Mouse (Mus musculus): ENCODE measurements around the gene Lrrc9. TPM values are rescaled to one million over a fixed set of nuclear protein-coding genes. Genes with fewer than 3 reads are reported as not detected.

Lrrc9 gene
- polyA plus RNA-seq, 1 experiment: not detected

DNA sequence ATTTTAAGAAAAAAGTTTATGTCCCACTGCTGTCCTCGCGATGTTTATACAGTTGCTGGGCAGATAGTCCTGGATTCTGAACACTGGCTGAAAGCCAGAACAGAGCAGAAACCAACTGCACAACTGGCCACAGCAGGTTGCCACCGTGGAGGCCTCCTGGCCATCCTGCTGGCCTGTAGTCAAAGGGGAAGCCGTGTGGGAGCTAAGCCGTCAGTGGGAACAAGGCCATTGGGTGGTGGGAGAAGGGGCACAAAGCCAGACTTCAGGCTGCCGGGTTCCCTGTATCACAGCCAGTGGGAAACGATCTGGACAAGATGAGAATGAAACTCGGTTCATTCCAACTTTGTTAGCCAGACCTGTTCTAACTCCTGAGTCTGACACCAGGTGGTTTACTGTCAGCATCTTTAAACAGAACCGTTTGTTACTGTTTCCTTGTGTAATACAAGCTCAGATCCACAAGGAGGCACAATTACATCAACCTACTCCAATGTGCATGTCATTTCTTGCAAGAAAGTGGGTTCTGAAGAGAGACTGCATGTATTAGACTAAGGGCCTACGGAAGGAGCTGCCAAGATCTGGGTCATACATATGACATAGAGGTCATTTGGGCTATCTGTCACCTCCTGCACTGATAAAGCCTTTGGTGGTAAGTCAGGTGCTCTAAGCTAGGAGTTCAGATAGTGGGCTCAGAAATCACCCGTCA is 19.7 kb downstream of the Lrrc9 start:
- Histone ChIP-seq H3K79me3 (ENCODE audit: low read depth) (no peaks in the 10 kb centered on the region), H3ac (ENCODE audit: control insufficient read depth, insufficient read length, low read depth) (no peak overlapping the region), H3K79me2 (ENCODE audit: control insufficient read depth, insufficient read depth) (no peaks in the 10 kb centered on the region), H3K36me3 (ENCODE audit: control insufficient read depth, insufficient read depth) (no peaks in the 10 kb centered on the region), H3K27me3 (ENCODE audit: control insufficient read depth, insufficient read depth, insufficient read length) (peaks cover 11% of the 10 kb centered on the region), H3K4me3 (ENCODE audit: insufficient read depth, poor library complexity, severe bottlenecking) (no peak overlapping the region)
- TF ChIP-seq CTCF (IDR thresholded peaks at IDR 0.05; ENCODE audit: control insufficient read depth, insufficient read depth, insufficient read length) (no peak), MAX (IDR thresholded peaks at IDR 0.05) (no peak), USF1 (IDR thresholded peaks at IDR 0.05; ENCODE audit: low read depth) (no peak), CEBPB (IDR thresholded peaks at IDR 0.05; ENCODE audit: low read depth) (no peak), FOSL1 (IDR thresholded peaks at IDR 0.05; ENCODE audit: insufficient read depth, low read length, poor library complexity, severe bottlenecking) (no peak), MYOG (IDR thresholded peaks at IDR 0.05; ENCODE audit: control insufficient read depth, extremely low read depth, insufficient read length) (no peak), MYOD1 (IDR thresholded peaks at IDR 0.05; ENCODE audit: control insufficient read depth, insufficient read length, low read depth) (no peak)

DNA sequence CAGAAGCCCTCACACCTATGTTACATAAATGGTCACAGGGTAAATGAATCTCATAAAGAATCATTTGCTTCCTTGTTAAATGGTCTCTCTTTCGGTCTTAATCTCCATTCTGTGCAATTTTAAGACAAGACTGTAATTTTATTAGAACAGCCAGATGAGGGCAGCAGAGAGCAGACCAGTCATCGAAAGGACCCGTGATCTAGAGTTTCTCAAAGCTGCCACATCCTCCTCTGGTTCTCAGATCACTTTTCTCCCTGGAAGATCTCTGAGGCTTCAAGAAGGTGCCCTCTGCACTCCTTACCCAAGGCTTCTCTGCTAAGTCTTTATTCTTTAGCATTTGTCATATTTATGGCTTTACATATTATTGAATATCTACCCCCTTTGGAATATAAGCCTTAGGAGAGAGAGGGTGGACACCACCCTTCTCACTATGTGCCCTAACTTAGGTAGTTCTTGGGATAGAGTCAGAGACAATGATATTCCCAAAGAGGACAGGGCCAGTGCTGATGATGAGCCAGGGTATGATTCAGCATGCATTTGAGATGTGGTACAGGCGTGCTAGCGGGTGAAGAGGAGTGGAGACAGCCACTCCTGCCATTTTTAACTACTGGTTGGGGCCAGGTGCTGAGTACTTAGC is 20.3 kb downstream of the Lrrc9 start:
- Histone ChIP-seq H3ac (ENCODE audit: control insufficient read depth, insufficient read length, low read depth) (no peak overlapping the region), H3K27me3 (ENCODE audit: control insufficient read depth, insufficient read depth, insufficient read length) (peaks cover 15% of the 10 kb centered on the region), H3K36me3 (ENCODE audit: control insufficient read depth, insufficient read depth) (no peaks in the 10 kb centered on the region), H3K79me2 (ENCODE audit: control insufficient read depth, insufficient read depth) (no peaks in the 10 kb centered on the region), H3K79me3 (ENCODE audit: low read depth) (no peaks in the 10 kb centered on the region), H3K4me3 (ENCODE audit: insufficient read depth, poor library complexity, severe bottlenecking) (no peak overlapping the region)
- no peak for TF ChIP-seq MYOG (IDR thresholded peaks at IDR 0.05; ENCODE audit: control insufficient read depth, extremely low read depth, insufficient read length)
- TF ChIP-seq CTCF (IDR thresholded peaks at IDR 0.05; ENCODE audit: control insufficient read depth, insufficient read depth, insufficient read length): peak; percentile 7

DNA sequence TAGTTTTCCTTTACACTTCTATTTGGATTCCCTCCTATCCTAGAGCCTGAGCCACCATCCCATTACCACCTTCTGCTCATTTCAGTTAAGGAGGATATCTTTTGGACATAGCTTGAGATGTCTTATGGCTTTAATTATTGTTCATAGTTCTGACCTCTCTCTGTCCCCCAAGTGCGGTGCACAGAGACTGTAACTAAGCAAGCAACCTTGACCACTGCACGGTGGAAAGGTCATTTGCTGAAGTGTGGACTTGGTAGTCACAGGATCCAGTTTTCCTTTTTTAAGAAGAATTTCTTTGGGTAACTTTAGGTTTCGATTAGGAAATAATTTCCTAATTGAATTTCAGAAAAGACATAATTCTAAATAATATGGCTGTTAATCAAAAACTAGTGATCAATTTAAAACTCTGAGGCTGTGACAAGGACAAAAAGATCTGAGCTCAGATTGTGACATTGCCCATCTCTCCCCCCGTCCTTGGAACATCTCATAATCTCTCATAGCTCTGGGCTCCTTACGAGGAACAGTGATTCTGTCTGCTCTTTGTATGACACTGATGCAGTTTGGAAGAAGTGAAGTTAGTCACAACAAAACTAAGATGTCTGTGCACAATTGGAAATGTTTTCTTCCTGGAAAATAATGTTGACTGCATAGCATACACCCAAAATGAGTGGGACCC is 24.3 kb downstream of the Lrrc9 start:
- no peak for TF ChIP-seq CTCF (IDR thresholded peaks at IDR 0.05; ENCODE audit: control insufficient read depth, insufficient read depth, insufficient read length)
- no peak for TF ChIP-seq CEBPB (IDR thresholded peaks at IDR 0.05; ENCODE audit: low read depth)
- no peak for TF ChIP-seq MAX (IDR thresholded peaks at IDR 0.05)
- TF ChIP-seq USF1 (IDR thresholded peaks at IDR 0.05; ENCODE audit: low read depth): no peak
- H3K79me2 ChIP-seq (ENCODE audit: control insufficient read depth, insufficient read depth): no peaks in the 10 kb centered on the region
- H3K36me3 ChIP-seq (ENCODE audit: control insufficient read depth, insufficient read depth): no peaks in the 10 kb centered on the region
- H3K79me3 ChIP-seq (ENCODE audit: low read depth): no peaks in the 10 kb centered on the region
- peaks cover 12% of the 10 kb centered on the region for H3K27me3 ChIP-seq (ENCODE audit: control insufficient read depth, insufficient read depth, insufficient read length)
- no peak overlapping the region for H3K4me3 ChIP-seq (ENCODE audit: insufficient read depth, poor library complexity, severe bottlenecking)
- H3ac ChIP-seq (ENCODE audit: control insufficient read depth, insufficient read length, low read depth): no peak overlapping the region

DNA sequence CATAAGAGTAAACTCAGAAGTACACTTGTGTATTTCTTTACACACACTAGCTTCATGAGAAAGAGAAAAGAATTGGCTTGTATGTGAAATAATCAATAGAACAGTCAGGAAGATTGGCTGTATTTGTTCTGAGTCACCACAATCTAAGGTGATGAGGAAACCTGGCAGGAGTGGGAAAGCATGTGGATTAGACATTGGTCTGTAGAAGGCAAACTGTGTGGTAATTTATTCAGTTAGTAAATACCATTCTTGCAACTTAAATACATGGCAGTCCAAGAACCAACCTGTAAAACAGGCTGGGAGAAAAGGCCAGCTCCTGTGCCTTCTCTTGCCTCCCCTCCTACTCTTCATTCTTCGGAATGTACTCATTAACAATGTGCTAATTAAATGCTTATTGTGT is 25.6 kb downstream of the Lrrc9 start:
- H3ac ChIP-seq (ENCODE audit: control insufficient read depth, insufficient read length, low read depth): no peak overlapping the region
- no peak overlapping the region for H3K4me3 ChIP-seq (ENCODE audit: insufficient read depth, poor library complexity, severe bottlenecking)
- H3K27me3 ChIP-seq (ENCODE audit: control insufficient read depth, insufficient read depth, insufficient read length): peaks cover 9% of the 10 kb centered on the region
- no peaks in the 10 kb centered on the region for H3K36me3 ChIP-seq (ENCODE audit: control insufficient read depth, insufficient read depth)
- H3K79me3 ChIP-seq (ENCODE audit: low read depth): no peaks in the 10 kb centered on the region
- no peak for TF ChIP-seq MYOD1 (IDR thresholded peaks at IDR 0.05; ENCODE audit: control insufficient read depth, insufficient read length, low read depth)
- no peak for TF ChIP-seq CEBPB (IDR thresholded peaks at IDR 0.05; ENCODE audit: low read depth)
- TF ChIP-seq USF1 (IDR thresholded peaks at IDR 0.05; ENCODE audit: low read depth): no peak
- TF ChIP-seq MAX (IDR thresholded peaks at IDR 0.05): no peak
- TF ChIP-seq MYOG (IDR thresholded peaks at IDR 0.05; ENCODE audit: control insufficient read depth, extremely low read depth, insufficient read length): no peak
- no peak for TF ChIP-seq FOSL1 (IDR thresholded peaks at IDR 0.05; ENCODE audit: insufficient read depth, low read length, poor library complexity, severe bottlenecking)
- no peak for TF ChIP-seq CTCF (IDR thresholded peaks at IDR 0.05; ENCODE audit: control insufficient read depth, insufficient read depth, insufficient read length)
- H3K79me2 ChIP-seq (ENCODE audit: control insufficient read depth, insufficient read depth): no peaks in the 10 kb centered on the region

DNA sequence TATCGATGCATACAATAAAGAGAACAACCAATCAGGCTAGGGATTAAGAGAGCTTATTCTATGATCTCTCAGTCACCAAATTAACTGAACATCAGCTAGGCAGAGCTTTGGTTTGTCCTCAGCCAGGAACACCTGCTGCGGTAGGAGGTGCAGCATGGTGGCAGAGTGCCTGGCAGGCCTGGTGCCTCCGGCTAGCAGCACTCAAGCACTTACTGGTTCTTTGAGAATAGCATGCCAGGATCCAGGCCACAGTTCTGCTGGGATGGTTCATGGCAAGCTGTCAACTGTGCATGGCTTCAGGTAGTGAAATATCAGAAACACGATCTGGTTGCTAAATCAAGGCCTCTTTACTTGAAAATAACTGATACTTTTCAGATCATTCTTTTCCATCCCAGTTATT is 26.1 kb downstream of the Lrrc9 start:
- H3K36me3 ChIP-seq (ENCODE audit: control insufficient read depth, insufficient read depth): no peaks in the 10 kb centered on the region
- H3K27me3 ChIP-seq (ENCODE audit: control insufficient read depth, insufficient read depth, insufficient read length): peaks cover 9% of the 10 kb centered on the region
- no peaks in the 10 kb centered on the region for H3K79me3 ChIP-seq (ENCODE audit: low read depth)
- no peaks in the 10 kb centered on the region for H3K79me2 ChIP-seq (ENCODE audit: control insufficient read depth, insufficient read depth)
- no peak overlapping the region for H3K4me3 ChIP-seq (ENCODE audit: insufficient read depth, poor library complexity, severe bottlenecking)
- TF ChIP-seq MYOD1 (IDR thresholded peaks at IDR 0.05; ENCODE audit: control insufficient read depth, insufficient read length, low read depth) (no peak), FOSL1 (IDR thresholded peaks at IDR 0.05; ENCODE audit: insufficient read depth, low read length, poor library complexity, severe bottlenecking) (no peak), CTCF (IDR thresholded peaks at IDR 0.05; ENCODE audit: control insufficient read depth, insufficient read depth, insufficient read length) (no peak), MYOG (IDR thresholded peaks at IDR 0.05; ENCODE audit: control insufficient read depth, extremely low read depth, insufficient read length) (no peak), MAX (IDR thresholded peaks at IDR 0.05) (no peak)
- H3ac ChIP-seq (ENCODE audit: control insufficient read depth, insufficient read length, low read depth): no peak overlapping the region
